Mouse (Mus musculus) stomach, embryonic 14.5 days (tissue): ENCODE measurements around the gene Vdac1. TPM values are rescaled to one million over a fixed set of nuclear protein-coding genes. Genes with fewer than 3 reads are reported as not detected.

Experiments used
- ATAC-seq: fragments of 200-750 bp; cut with Nextera tagmentation; 2 replicates; pipeline ENCODE4 v1.8.0; 2017; ENCODE audit warnings: low read depth, moderate TSS enrichment; ENCODE audit not compliant: insufficient number of reproducible peaks, insufficient read depth, low FRiP score
- H3K27ac ChIP-seq: fragments of 300-500 bp; sonication (generic); 2 replicates; pipeline ENCODE4 v1.5.1; 2014; ENCODE audit warnings: mild to moderate bottlenecking, low read length, moderate library complexity, mixed read lengths
- H3K27me3 ChIP-seq: fragments of 300-500 bp; sonication (generic); 2 replicates; pipeline ENCODE4 v1.6.1; 2014; ENCODE audit warnings: low read length, control low read depth, mixed read lengths; ENCODE audit not compliant: control insufficient read depth, insufficient read depth
- H3K36me3 ChIP-seq: fragments of 300-500 bp; sonication (generic); 2 replicates; pipeline ENCODE4 v1.6.1; 2014; ENCODE audit warnings: mild to moderate bottlenecking, control low read depth, low read length, moderate library complexity, mixed read lengths; ENCODE audit not compliant: control insufficient read depth, insufficient read depth
- H3K4me1 ChIP-seq: fragments of 300-500 bp; sonication (generic); 2 replicates; pipeline ENCODE4 v1.6.1; 2014; ENCODE audit warnings: low read length, control low read depth, mixed read lengths; ENCODE audit not compliant: control insufficient read depth, insufficient read depth
- H3K4me2 ChIP-seq: fragments of 300-500 bp; sonication (generic); replicated peaks from 2 replicates; pipeline ENCODE4 v1.6.1; 2014; ENCODE audit warnings: low read depth, low read length, control low read depth
- H3K4me3 ChIP-seq: fragments of 300-500 bp; sonication (generic); 2 replicates; pipeline ENCODE4 v1.5.1; 2014; ENCODE audit warnings: low read depth, low read length, control low read depth
- H3K9ac ChIP-seq: fragments of 300-500 bp; sonication (generic); replicated peaks from 2 replicates; pipeline ENCODE4 v1.6.1; 2014; ENCODE audit warnings: low read depth, mild to moderate bottlenecking, control low read depth, low read length, moderate library complexity, mixed read lengths
- H3K9me3 ChIP-seq: fragments of 300-500 bp; sonication (generic); 2 replicates; pipeline ENCODE4 v1.6.1; 2016; ENCODE audit warnings: low read depth, low read length, control low read depth; ENCODE audit not compliant: control insufficient read depth
- WGBS: fragments of 180-500 bp; shearing (Covaris S2); extraction: QIAGEN DNeasy Blood & Tissue Kit; methylation state at CpG from one replicate; pipeline ENCODE4 v1.1.7; 2014; 5-methylcytosine and 5-hydroxymethylcytosine counted together
- polyA plus RNA-seq: library from polyadenylated mRNA; unstranded; fragments of >200 nt; fragmentation: Nextera tagmentation; extraction: Ambion mirVana; gene quantifications from 2 replicates; pipeline ENCODE4 v1.2.1, GENCODE M21; 2014

Vdac1 gene
- polyA plus RNA-seq, 1 experiment from 2014 or later, result 202 TPM

DNA sequence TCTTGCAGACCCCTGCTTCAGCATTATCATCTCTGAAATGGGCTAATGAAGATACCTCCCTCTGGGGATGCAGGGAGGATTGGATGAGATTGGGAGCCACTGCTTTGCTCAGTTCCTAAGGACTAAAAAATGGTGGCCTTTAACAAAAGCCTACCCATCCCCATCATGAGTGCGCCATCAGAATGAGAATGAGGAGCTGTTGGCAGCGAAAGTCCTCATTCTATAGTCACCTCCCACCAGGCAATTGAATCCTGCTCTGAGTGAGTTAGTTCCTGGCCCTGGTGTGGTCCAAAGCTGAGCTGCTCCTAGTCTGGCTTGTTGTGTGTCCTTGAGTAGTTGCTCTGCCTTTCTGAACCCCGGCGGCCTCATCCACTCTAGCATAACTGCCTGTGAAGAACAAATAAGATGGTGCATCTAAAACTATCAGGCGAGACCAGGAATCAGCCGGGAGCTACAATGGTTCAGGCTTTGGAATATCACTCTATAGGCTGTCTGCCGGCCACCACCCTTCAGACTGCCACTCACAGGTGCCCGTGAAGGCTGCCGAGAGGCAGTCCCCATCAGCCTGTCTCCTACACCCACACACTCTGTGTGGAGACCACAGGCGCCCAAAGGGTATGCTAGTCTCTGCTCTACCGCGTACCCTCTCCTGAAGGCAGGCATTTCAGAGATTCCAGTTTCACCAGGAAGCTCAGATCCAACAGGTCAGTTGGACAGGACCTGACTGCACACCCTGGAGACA is 20.4 kb upstream of the Vdac1 start:
- ATAC-seq, result no peak
- H3K9ac ChIP-seq, result no peak overlapping the region
- no peak overlapping the region for H3K4me3 ChIP-seq
- no peak overlapping the region for H3K27ac ChIP-seq
- peaks cover 7% of the 10 kb centered on the region; the same call in 1 of the 2 replicates for H3K4me1 ChIP-seq
- H3K36me3 ChIP-seq, result no peaks in the 10 kb centered on the region
- H3K4me2 ChIP-seq, result no peak overlapping the region
- no peaks in the 10 kb centered on the region for H3K27me3 ChIP-seq
- no peaks in the 10 kb centered on the region for H3K9me3 ChIP-seq
- WGBS, result 87% methylated on average over 12 of the region's 12 CpGs

DNA sequence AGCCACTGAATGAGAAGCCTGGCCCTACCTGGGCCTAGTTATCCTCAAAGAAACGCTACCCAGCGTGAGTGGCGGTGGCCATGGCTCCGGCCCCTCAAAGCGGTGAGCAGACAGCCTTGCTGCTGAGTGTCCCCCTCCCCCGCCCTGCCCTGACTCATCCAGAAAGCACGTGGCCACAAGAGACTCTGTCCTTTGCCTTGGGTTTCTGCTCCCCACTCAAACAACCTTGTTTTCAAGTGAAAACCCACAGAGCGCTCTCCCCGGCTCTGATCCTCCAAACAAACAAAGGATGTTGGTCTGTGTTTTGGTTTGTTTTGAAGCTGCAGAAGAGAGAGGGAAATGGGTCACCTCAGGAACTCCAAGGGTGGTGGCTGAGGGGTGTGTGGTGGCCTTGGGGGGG is 19.7 kb upstream of the Vdac1 start:
- Histone ChIP-seq H3K27me3 (no peaks in the 10 kb centered on the region), H3K27ac (no peak overlapping the region), H3K4me2 (no peak overlapping the region), H3K36me3 (no peaks in the 10 kb centered on the region), H3K4me1 (peaks cover 7% of the 10 kb centered on the region; the same call in 1 of the 2 replicates), H3K9me3 (no peaks in the 10 kb centered on the region), H3K4me3 (no peak overlapping the region), H3K9ac (no peak overlapping the region)
- no peak for ATAC-seq
- WGBS, result 48% methylated on average over 9 of the region's 9 CpGs

DNA sequence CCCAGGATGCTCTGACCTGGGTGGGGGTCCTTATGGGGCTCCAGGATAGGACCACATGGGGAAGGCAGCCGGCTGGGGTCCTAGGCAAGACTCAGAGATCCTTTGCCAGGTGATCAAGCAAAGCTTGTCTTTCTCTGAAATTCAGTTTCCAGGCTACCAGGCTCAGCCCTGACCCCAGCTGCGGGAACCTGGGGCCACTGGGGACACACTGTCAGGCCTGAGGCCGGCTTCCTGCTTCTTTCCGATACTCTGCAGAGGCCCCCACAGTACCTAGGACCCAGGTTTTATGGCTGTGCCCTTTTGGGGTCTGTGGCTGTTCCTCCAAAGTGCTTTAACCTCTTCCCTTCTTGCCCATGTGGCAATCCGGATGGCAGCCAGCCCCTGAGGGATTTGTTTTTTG is 19.2 kb upstream of the Vdac1 start:
- Histone ChIP-seq H3K4me1 (peaks cover 7% of the 10 kb centered on the region; the same call in 1 of the 2 replicates), H3K36me3 (no peaks in the 10 kb centered on the region), H3K9ac (no peak overlapping the region), H3K27ac (no peak overlapping the region), H3K9me3 (no peaks in the 10 kb centered on the region), H3K4me3 (no peak overlapping the region), H3K4me2 (no peak overlapping the region), H3K27me3 (no peaks in the 10 kb centered on the region)
- ATAC-seq, result no peak
- 72% methylated on average over 5 of the region's 5 CpGs for WGBS

DNA sequence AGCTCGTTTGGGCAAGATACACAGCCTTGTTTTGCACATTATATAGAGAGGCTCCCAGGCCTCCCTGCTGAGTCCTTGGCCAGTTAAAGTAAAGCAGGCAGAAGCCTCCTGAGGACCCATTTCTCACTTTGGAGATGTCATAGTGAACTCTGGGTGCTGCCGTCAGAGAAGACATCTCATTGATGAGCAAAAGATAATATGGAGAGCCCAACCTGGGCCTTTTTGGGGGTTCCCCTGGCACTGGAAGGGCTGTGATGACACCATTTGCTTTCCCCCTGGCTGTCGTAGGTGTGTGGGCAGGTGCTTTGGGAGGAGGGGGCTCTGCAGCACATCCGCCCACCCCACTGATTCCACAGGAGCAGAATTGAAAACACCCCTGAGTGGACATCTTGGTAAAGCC is 18.4 kb upstream of the Vdac1 start:
- no peak for ATAC-seq
- Histone ChIP-seq H3K4me2 (no peak overlapping the region), H3K27me3 (no peaks in the 10 kb centered on the region), H3K9ac (no peak overlapping the region), H3K4me3 (no peak overlapping the region), H3K4me1 (peaks cover 7% of the 10 kb centered on the region; the same call in 1 of the 2 replicates), H3K27ac (no peak overlapping the region), H3K36me3 (no peaks in the 10 kb centered on the region), H3K9me3 (no peaks in the 10 kb centered on the region)
- 89% methylated on average over 4 of the region's 4 CpGs for WGBS

DNA sequence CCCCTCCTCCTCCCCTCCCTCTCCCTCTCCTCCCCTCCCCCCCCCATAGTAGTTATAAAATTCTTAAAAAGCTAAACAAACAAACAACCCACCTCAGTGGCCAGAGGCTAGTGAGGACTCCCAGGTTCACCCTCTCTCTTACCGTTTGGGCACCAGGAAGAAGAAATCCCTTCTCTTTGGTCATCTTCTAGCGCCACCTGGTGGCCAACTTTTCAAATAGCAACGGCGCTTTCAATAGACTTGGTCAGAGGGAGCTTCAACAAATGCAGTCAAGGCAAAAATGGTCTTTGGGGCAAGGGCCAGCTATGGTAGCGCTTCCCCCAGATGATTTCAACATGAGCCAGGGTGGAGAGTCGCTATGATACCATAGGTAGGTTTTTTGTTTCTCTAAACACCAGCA is 17.5 kb upstream of the Vdac1 start:
- Histone ChIP-seq H3K27me3 (no peaks in the 10 kb centered on the region), H3K27ac (no peak overlapping the region), H3K9ac (no peak overlapping the region), H3K36me3 (no peaks in the 10 kb centered on the region), H3K9me3 (no peaks in the 10 kb centered on the region), H3K4me3 (no peak overlapping the region), H3K4me2 (no peak overlapping the region), H3K4me1 (peaks cover 7% of the 10 kb centered on the region; the same call in 1 of the 2 replicates)
- 2% methylated on average over 6 of the region's 6 CpGs for WGBS
- no peak for ATAC-seq

DNA sequence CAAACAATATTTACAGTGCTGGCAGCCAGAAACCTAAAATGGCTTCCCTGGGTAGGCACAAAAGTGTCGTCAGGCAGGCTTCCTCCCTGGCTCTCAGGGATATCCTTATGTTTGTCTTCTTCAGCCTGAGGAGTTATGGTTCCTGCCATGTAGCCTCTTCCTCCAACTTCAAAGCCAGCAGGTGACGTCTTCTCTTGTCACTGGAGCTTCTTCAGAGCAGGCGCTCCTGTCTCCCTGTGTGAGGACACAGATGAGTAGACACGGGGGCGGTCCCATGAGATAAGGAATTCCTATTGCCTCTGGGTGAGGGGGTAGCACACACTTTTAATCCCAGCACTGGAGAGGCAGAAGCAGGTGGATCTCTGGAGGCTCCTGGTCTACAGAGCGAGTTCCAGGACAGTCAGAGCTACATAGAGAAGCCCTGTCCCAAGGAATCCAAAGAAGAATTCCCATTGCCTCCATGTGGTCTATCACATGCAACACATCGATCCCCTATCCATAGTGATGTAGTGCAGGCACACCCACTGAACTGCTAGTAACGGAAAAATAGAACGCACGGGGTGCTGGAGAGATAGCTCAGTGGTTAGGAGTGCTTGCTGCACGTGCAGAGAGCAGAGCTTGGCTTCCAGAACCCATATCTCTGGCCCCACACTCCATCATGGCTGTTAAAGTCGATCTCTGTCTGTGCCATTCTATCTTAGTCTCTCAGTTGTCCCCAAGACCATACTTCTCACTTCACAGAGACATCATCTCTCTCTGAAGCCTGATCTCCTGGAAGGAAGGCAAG is 15.5 kb upstream of the Vdac1 start:
- H3K4me3 ChIP-seq, result no peak overlapping the region
- WGBS, result 74% methylated on average over 12 of the region's 12 CpGs
- H3K9me3 ChIP-seq, result no peaks in the 10 kb centered on the region
- H3K27ac ChIP-seq, result no peak overlapping the region
- no peak overlapping the region for H3K9ac ChIP-seq
- peaks cover 7% of the 10 kb centered on the region; the same call in 1 of the 2 replicates for H3K4me1 ChIP-seq
- H3K36me3 ChIP-seq, result no peaks in the 10 kb centered on the region
- H3K27me3 ChIP-seq, result no peaks in the 10 kb centered on the region
- ATAC-seq, result no peak
- no peak overlapping the region; the same call in 1 of the 2 replicates for H3K4me2 ChIP-seq

DNA sequence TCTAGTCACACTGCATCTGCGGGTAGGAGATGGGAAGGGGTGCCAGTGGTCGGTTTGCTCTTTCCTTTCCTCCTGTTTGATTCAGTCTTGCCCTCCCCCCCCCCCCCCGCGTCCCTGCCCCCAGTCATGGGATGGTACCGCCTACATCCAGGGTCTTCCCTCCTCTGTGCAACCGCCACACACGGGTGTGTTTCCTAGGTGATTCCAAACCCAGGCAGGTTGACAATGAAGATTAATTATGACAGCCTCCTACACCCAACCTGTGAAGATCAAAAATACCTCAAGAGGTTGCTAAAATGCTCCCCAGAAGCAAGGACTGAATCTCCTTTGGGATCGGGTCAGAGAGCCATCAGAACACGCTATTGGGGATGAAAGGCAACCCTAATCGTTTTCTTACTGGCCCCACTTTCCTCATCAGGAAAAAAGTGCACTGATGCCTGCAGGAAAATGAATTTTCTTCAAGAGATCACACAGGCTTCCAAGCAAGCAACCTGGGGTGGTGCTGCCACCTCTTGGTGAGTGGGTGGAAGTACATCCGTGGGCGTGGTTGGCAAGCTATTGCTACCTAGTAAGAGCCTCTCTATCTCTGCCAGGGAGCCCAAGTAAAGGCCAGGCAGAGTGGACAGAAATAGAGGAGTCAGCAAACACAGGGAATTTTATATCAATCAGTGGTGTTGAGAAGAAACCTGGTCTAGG is 14.6 kb upstream of the Vdac1 start:
- peak overlapping the region; percentile 49 for H3K4me2 ChIP-seq
- 13% methylated on average over 10 of the region's 12 CpGs for WGBS
- H3K4me3 ChIP-seq, result peak overlapping the region; percentile 22
- ATAC-seq, result no peak
- peak overlapping the region; percentile 53; the same call in 1 of the 2 replicates for H3K27ac ChIP-seq
- H3K9me3 ChIP-seq, result no peaks in the 10 kb centered on the region
- H3K36me3 ChIP-seq, result no peaks in the 10 kb centered on the region
- H3K4me1 ChIP-seq, result peaks cover 3% of the 10 kb centered on the region; the same call in 1 of the 2 replicates
- H3K27me3 ChIP-seq, result no peaks in the 10 kb centered on the region
- H3K9ac ChIP-seq, result no peak overlapping the region

DNA sequence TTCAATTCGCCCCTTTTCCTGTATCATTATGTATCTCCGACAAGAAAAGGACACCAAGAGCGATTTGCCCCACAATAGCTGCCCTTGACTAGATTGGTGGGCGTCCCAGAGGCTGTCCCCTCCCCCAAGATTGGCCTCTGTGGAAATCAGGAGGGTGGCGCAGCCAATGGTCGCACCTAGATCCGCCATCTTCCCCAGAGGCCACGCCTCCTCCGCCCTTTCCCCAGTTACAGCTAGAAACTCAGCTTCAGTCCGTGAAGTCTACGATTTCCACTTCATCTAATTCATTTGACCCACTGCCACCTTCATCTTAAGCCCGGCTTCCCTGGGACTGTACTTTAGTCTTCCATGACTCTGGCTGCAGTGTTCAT is 14.0 kb upstream of the Vdac1 start:
- peak overlapping the region; percentile 53; the same call in 1 of the 2 replicates for H3K27ac ChIP-seq
- H3K4me2 ChIP-seq, result peak overlapping the region; percentile 49
- H3K27me3 ChIP-seq, result no peaks in the 10 kb centered on the region
- 6% methylated on average over 12 of the region's 12 CpGs for WGBS
- no peaks in the 10 kb centered on the region for H3K9me3 ChIP-seq
- peak overlapping the region; percentile 22 for H3K4me3 ChIP-seq
- no peaks in the 10 kb centered on the region for H3K36me3 ChIP-seq
- H3K9ac ChIP-seq, result no peak overlapping the region
- peak; percentile 62; the same call in 1 of the 2 replicates for ATAC-seq
- H3K4me1 ChIP-seq, result no peaks in the 10 kb centered on the region; the same call in 1 of the 2 replicates
